Mouse (Mus musculus) bone marrow, adult 2 months (tissue): ENCODE measurements around the gene A630076J17Rik.

Source experiments
- CTCF ChIP-seq: fragments of 200-500 bp; IDR thresholded peaks from 2 replicates; pipeline ENCODE4 v1.5.1; 2011; ENCODE audit warnings: low read length, control low read depth; ENCODE audit not compliant: control insufficient read depth, insufficient read depth
- POLR2A ChIP-seq: fragments of 200-500 bp; IDR thresholded peaks from 2 replicates; pipeline ENCODE4 v1.6.1; 2011; ENCODE audit warnings: low read depth, mild to moderate bottlenecking, control low read depth, low read length, borderline replicate concordance; ENCODE audit not compliant: control insufficient read depth

GRCm38 (mm10) chr3:107205170-107205569, 25.2 kb upstream of the A630076J17Rik start:
- TF ChIP-seq CTCF: no peak
- TF ChIP-seq POLR2A: no peak
